Mouse (Mus musculus): ENCODE results near the gene Gtf2e1. TPM values are rescaled to one million over a fixed set of nuclear protein-coding genes. Genes with fewer than 3 reads are reported as not detected.

Gtf2e1 gene
- polyA plus RNA-seq, 1 experiment from 2014 or later = 24.5 TPM

DNA sequence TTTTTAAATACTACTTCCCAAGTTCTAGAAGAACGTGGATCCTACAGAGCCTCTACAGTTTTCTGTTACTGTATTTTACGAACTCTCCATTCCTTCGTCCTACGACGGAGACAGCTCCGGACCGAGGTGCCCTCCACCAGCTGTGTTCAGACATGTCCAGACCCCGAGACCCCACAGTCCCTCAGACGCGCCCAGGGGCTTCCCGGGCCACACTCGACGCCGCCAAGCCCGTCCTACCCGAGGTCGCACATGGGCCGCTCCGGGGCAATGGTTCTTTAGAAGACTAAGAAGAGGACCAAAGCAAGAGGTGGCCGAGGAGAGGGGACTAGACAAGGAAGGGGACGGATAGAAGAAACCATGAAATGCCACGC, 364 bp downstream of the Gtf2e1 start:
- Histone ChIP-seq H3K9me3 (no peaks in the 10 kb centered on the region), H3K4me1 (peaks cover 13% of the 10 kb centered on the region), H3K4me3 (peak overlapping the region; percentile 82), H3K36me3 (peaks cover 18% of the 10 kb centered on the region), H3K4me2 (peak overlapping the region; percentile 74), H3K9ac (peak overlapping the region; percentile 87), H3K27ac (peak overlapping the region; percentile 91), H3K27me3 (no peaks in the 10 kb centered on the region)
- peak; percentile 48 for ATAC-seq (ENCODE audit: borderline replicate concordance, extremely low read depth, low FRiP score, low TSS enrichment)
- WGBS = under 1% methylated on average over 22 of the region's 22 CpGs

DNA sequence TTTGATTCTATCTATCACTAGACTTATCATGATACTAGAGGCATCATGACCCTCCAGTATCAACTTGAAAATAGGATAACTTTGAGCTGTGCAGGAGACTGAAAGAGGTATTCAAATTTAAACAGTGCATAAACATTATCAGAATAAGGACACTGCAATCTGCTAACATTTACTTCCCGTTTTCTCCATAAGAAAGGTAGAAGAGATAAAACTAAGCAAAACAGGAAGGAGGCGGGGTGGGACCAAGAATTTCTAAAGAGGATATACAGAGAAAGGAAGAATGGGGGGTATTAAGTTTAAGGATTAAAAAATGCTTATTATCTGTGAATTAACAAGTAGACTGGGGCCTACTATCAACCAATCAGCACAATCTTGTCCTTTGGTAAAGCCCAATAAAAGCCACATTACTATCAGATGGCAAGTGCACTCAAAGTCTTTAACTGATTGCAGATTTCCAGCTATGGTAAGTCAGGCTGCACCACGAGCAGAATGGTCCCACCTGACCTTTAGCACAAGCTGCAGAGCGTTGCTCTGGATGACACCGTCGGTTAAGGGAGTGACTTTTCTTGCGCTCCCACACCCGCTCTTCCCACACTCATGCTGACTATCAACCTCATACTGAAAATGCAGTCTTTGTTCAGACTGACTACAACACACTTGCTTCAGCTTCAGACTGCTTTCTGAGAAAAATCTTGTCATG, 6.1 kb downstream of the Gtf2e1 start:
- 80% methylated on average over 8 of the region's 8 CpGs for WGBS
- no peak for ATAC-seq (ENCODE audit: borderline replicate concordance, extremely low read depth, low FRiP score, low TSS enrichment)
- H3K9ac ChIP-seq = no peak overlapping the region
- H3K4me3 ChIP-seq = no peak overlapping the region
- H3K36me3 ChIP-seq = peaks cover 18% of the 10 kb centered on the region
- H3K9me3 ChIP-seq = no peaks in the 10 kb centered on the region
- no peak overlapping the region for H3K27ac ChIP-seq
- H3K4me1 ChIP-seq = peaks cover 13% of the 10 kb centered on the region
- H3K4me2 ChIP-seq = no peak overlapping the region
- no peaks in the 10 kb centered on the region for H3K27me3 ChIP-seq

DNA sequence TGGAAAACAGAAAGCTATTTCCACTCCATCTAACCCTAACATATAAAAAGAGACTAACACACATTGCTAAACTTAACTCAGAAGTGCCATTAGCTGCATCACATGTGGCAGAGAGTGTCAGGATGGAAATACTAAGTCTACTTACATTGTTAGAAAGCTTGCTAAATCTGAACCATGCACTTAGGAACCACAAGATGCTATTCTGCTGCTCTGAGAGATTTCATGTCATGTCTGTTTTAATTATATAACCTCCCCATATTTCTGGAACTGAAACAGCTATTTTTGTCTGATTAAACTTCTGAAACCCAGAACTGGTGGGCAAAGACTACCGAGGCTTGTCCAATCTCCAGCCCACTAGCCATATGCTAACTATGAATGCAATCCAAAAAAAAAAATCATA, 7.5 kb downstream of the Gtf2e1 start:
- Histone ChIP-seq H3K9me3 (no peaks in the 10 kb centered on the region), H3K4me2 (no peak overlapping the region), H3K36me3 (peaks cover 18% of the 10 kb centered on the region), H3K27ac (no peak overlapping the region), H3K9ac (no peak overlapping the region), H3K4me1 (0 out of 2 replicates have a peak, but pooled peaks cover 4% of the 10 kb centered on the region), H3K27me3 (no peaks in the 10 kb centered on the region), H3K4me3 (no peak overlapping the region)
- 86% methylated on average over 1 of the region's 1 CpGs for WGBS
- no peak for ATAC-seq (ENCODE audit: borderline replicate concordance, extremely low read depth, low FRiP score, low TSS enrichment)

DNA sequence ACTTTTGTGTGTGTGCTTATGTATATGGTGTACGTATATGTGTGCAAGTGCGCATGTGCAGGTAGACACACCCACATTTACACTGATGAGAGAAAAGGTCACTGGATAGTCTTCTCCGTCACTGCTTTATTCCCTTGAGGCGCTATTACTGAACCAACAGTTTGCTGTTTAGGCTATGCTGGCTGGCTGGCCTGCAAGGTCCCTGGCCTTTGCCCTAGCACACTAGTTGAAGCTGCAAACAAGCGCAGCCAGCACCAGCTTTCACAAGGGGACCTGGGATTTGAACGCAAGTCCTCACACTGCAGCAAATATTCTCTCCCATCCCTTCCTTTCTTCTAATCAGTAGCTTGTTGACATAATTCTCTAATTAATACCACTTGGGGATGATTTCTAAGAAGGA, 9.4 kb downstream of the Gtf2e1 start:
- 0 out of 2 replicates have a peak, but pooled peaks cover 4% of the 10 kb centered on the region for H3K4me1 ChIP-seq
- 85% methylated on average over 6 of the region's 6 CpGs for WGBS

DNA sequence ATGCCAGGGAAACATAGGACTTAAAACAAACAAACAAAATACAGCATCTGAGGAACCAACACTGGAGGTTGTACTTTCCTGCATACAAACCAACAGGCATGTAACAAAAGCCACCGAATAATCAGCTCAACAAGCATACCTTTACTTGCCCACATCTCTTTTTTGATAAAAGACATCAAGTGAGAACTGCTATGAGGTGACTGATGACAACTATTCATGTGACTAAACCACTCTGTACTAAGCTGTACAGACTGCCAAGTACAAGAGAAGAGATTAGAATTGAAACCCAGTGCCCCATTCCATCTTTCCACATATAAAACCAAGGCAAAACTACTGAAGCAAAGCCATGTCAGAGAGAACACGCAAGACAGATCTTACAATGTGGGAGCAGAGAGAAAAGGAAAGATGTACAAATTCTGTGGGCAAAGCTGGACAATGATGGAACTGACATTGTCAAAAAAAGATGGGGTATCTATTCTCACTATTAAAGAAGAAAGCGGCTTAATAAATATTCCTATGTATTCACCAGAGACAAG, 12.8 kb downstream of the Gtf2e1 start:
- H3K36me3 ChIP-seq = peaks cover 21% of the 10 kb centered on the region
- no peak overlapping the region for H3K4me3 ChIP-seq
- no peak overlapping the region for H3K4me2 ChIP-seq
- H3K9me3 ChIP-seq = no peaks in the 10 kb centered on the region
- H3K4me1 ChIP-seq = no peaks in the 10 kb centered on the region
- no peak overlapping the region for H3K27ac ChIP-seq
- no peak for ATAC-seq (ENCODE audit: borderline replicate concordance, extremely low read depth, low FRiP score, low TSS enrichment)
- WGBS = 97% methylated on average over 3 of the region's 3 CpGs
- H3K9ac ChIP-seq = no peak overlapping the region
- H3K27me3 ChIP-seq = no peaks in the 10 kb centered on the region

More for the DNA sequence above, 9.4 kb downstream of the Gtf2e1 start:
- H3K27ac ChIP-seq = no peak overlapping the region
- H3K4me2 ChIP-seq = no peak overlapping the region
- H3K4me3 ChIP-seq = no peak overlapping the region
- no peak for ATAC-seq (ENCODE audit: borderline replicate concordance, extremely low read depth, low FRiP score, low TSS enrichment)
- no peaks in the 10 kb centered on the region for H3K9me3 ChIP-seq
- no peaks in the 10 kb centered on the region for H3K27me3 ChIP-seq
- peaks cover 13% of the 10 kb centered on the region for H3K36me3 ChIP-seq
- H3K9ac ChIP-seq = no peak overlapping the region

DNA sequence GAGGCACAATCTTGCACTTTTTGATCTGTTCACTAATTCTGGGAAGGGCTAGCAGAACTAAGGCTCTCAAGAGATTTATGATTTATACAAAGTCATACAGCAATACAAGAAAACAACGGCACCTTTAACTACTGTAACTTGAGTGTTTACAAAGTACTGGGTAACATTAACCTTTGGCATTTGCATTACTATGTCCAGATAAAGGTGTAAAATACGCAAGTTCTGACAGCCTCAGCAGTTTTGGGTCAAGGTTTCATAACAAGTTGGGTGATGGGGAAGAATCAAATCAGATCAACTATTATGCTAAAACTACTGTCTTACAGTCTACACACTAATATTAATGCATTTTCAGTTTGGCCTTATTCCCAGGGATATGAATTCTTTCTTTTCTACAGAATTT, 14.5 kb downstream of the Gtf2e1 start:
- Histone ChIP-seq H3K27me3 (no peaks in the 10 kb centered on the region), H3K27ac (no peak overlapping the region), H3K4me1 (no peaks in the 10 kb centered on the region), H3K36me3 (peaks cover 34% of the 10 kb centered on the region), H3K9me3 (no peaks in the 10 kb centered on the region), H3K4me2 (no peak overlapping the region), H3K4me3 (no peak overlapping the region), H3K9ac (no peak overlapping the region)
- ATAC-seq (ENCODE audit: borderline replicate concordance, extremely low read depth, low FRiP score, low TSS enrichment) = no peak
- 82% methylated on average over 2 of the region's 2 CpGs for WGBS

DNA sequence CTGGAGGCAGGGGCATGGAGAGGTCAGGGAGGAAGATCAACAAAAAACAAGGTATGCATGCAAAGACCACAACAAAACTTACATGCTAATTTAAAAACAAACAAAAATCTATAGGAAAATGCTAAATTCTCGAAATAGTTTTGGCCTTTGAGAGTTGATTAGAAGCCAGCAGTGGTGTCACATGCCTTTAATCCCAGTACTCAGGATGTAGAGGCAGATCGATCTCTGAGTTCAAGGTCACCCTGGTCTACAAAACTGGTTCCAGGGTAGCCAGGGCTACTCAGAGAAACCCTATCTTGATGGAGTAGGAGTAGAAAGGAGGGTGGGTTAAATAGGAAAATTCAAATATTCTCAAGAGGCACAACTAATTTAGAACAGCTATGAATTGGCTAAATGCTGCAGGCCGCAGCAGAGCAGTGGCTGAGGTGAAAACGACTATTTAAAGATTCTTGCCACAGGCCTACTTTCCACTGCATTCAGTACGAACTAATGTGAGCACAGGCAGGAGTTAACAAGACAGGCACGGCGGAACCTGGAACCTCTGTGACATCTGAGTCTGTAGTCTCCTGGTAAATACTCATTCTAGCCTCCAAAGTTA, 17.4 kb downstream of the Gtf2e1 start:
- WGBS = 94% methylated on average over 7 of the region's 7 CpGs
- Histone ChIP-seq H3K9ac (no peak overlapping the region), H3K4me3 (no peak overlapping the region), H3K36me3 (peaks cover 43% of the 10 kb centered on the region), H3K9me3 (no peaks in the 10 kb centered on the region), H3K27ac (no peak overlapping the region), H3K27me3 (no peaks in the 10 kb centered on the region), H3K4me2 (no peak overlapping the region), H3K4me1 (no peaks in the 10 kb centered on the region)
- no peak for ATAC-seq (ENCODE audit: borderline replicate concordance, extremely low read depth, low FRiP score, low TSS enrichment)

DNA sequence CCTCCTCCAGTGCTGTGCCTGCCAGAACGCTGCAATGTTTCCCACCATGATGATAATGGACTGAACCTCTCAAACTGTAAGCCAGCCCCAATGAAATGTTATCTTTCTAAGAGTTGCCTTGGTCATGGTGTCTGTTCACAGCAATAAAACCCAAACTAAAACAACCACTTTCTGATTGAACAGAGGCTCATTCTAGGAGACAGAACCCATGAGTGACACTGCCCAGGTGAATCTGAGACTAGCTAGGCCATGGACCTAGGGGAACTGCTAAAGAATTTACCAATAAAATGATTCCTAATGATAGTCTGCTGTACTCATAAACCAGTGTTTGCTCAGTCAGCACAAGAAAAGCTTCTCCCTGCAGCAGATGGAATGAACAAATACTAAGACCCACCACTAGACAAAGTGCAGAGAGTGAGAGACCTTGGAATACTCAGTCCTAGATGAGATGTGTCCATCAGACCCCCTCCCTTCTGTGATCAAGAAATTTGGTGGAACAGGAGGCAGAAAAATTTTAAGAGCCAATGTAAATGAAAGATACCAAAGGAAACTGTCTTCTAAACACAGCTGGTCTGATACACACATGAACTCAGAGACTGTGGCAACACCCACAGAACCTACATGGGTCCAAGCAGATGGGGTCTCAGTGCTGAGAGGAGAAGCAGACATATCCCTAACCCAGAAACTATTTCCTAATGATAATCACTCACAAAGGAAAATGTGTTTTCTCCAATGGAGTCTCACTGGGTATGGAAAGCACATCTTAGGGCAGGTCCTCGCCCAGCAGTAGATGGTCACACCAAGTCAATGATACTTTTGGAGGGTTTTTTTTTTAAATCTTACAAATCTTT, 19.2 kb downstream of the Gtf2e1 start:
- Histone ChIP-seq H3K27me3 (no peaks in the 10 kb centered on the region), H3K4me1 (no peaks in the 10 kb centered on the region), H3K27ac (no peak overlapping the region), H3K4me2 (no peak overlapping the region), H3K36me3 (peaks cover 46% of the 10 kb centered on the region), H3K4me3 (no peak overlapping the region), H3K9me3 (no peaks in the 10 kb centered on the region), H3K9ac (no peak overlapping the region)
- WGBS = 97% methylated on average over 2 of the region's 2 CpGs
- ATAC-seq (ENCODE audit: borderline replicate concordance, extremely low read depth, low FRiP score, low TSS enrichment) = no peak

DNA sequence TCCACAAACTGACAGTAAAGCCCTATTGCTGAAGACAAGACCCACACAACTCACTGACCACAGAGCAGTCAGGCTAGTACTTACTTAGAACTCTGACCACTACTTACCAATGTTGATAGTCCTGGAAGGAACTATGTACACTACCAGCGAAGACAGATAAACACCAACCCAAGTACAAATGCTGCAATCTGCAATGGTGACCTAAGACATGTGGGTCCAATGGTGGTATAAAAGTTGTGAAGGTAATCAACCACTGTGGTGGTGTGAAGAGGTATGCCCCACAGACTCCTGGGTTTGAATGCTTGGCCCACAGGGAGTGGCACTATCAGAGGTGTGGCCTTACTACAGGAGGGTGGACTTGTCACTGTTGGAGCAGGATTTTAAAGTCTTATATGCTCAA, 19.9 kb downstream of the Gtf2e1 start:
- Histone ChIP-seq H3K4me2 (no peak overlapping the region), H3K36me3 (peaks cover 46% of the 10 kb centered on the region), H3K4me3 (no peak overlapping the region), H3K9ac (no peak overlapping the region), H3K27ac (no peak overlapping the region), H3K9me3 (no peaks in the 10 kb centered on the region), H3K27me3 (no peaks in the 10 kb centered on the region), H3K4me1 (no peaks in the 10 kb centered on the region)
- WGBS = 89% methylated on average over 1 of the region's 1 CpGs
- no peak for ATAC-seq (ENCODE audit: borderline replicate concordance, extremely low read depth, low FRiP score, low TSS enrichment)

DNA sequence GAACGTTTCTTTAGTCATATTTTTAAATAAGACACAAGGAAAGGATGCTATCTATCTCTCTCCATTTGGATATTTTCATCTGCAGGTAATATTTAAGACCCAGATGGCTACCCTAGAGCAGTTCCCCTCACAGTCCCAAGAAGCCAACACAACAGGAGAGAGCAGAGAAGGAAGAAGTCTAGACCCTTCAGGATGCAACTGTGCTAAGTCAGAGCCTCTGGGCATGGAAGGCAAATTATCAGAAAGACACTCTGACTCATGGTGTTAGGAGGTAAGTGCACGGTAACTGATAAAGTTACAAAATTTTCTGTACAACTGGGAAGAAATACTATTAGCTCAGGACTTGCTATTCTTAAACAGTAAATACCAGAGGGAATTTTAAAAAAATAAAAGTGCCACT, 20.9 kb downstream of the Gtf2e1 start:
- Histone ChIP-seq H3K36me3 (peaks cover 40% of the 10 kb centered on the region), H3K4me2 (no peak overlapping the region), H3K9ac (no peak overlapping the region), H3K9me3 (no peaks in the 10 kb centered on the region), H3K27me3 (no peaks in the 10 kb centered on the region), H3K4me1 (no peaks in the 10 kb centered on the region), H3K27ac (no peak overlapping the region), H3K4me3 (no peak overlapping the region)
- 83% methylated on average over 2 of the region's 2 CpGs for WGBS
- no peak for ATAC-seq (ENCODE audit: borderline replicate concordance, extremely low read depth, low FRiP score, low TSS enrichment)

DNA sequence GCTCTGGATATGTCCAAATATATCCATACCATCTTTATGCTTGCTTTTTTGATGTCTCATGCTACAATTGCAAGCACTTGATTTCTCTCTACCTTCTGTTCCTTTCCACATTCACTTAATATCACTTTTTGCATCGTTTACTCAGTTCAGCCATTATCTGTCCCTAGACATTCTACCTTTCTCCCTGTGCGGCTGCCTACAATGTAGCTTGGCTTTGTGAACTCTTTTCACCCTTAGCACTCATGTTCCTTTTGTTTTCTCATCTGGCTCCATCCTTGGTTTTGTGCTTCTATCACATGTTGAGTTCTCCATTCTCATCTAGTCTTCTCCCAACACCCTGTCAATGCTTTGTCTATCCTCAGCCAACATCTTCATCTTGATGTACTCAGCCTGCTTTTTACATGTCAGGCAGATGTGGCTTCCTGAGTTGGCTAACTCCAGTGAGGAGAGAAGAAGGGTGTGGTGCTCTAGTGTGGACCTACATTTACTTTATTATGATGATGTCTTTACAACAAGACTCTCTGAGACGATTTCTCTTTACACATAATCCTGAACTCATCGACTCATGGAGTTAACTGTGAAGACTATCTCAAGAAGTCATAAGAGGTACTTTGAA, 21.9 kb downstream of the Gtf2e1 start:
- WGBS = 91% methylated on average over 4 of the region's 4 CpGs
- Histone ChIP-seq H3K27me3 (no peaks in the 10 kb centered on the region), H3K27ac (no peak overlapping the region), H3K9ac (no peak overlapping the region), H3K4me2 (no peak overlapping the region), H3K36me3 (peaks cover 35% of the 10 kb centered on the region), H3K9me3 (no peaks in the 10 kb centered on the region), H3K4me1 (no peaks in the 10 kb centered on the region), H3K4me3 (no peak overlapping the region)
- no peak for ATAC-seq (ENCODE audit: borderline replicate concordance, extremely low read depth, low FRiP score, low TSS enrichment)
